Mouse (Mus musculus): ENCODE measurements around the gene Cdk5r1. TPM values are rescaled to one million over a fixed set of nuclear protein-coding genes. Genes with fewer than 3 reads are reported as not detected.
A peak's percentile ranks its signal among the peaks of the same experiment; 100 is the strongest.

The Cdk5r1 gene
- polyA plus RNA-seq, 1 experiment from 2014 or later = 5.2 TPM

DNA sequence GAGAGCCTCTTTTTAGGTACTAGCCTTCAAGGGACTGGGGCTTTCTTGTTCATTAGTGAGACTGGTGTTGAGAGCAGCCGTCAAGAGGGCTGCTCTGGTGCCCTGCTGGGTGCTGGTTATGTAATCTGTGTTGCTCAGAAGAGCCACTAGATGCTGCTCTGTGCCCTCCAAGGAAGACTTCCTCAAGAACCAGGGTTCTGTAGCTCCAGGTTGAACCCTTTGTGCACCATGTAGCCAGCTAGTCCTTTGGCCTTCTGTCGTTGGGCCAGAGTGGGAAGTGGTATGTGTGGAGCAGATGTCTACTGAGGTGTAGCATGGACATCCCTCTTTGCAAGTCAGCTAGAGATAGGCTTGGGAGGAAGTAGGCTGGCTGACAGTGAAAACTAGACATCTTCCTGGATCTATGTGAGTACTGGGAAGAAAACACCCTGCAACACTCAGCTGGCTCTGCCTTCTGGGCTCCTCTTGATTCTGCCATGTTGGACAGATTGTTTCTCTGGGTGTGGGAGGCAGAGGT, 2.6 kb upstream of the Cdk5r1 start:
- Histone ChIP-seq H3K9me3 (replicated peaks) (no peaks in the 10 kb centered on the region), H3K4me1 (peaks cover 31% of the 10 kb centered on the region), H3K27me3 (ENCODE audit: low read depth, poor library complexity, severe bottlenecking) (peaks cover 51% of the 10 kb centered on the region), H3K36me3 (peaks cover 65% of the 10 kb centered on the region), H3K4me3 (no peak overlapping the region), H3K27ac (replicated peaks) (no peak overlapping the region)
- DNase-seq (ENCODE audit: low spot score) = no peak
- 73% methylated on average over 2 of the region's 2 CpGs for WGBS

DNA sequence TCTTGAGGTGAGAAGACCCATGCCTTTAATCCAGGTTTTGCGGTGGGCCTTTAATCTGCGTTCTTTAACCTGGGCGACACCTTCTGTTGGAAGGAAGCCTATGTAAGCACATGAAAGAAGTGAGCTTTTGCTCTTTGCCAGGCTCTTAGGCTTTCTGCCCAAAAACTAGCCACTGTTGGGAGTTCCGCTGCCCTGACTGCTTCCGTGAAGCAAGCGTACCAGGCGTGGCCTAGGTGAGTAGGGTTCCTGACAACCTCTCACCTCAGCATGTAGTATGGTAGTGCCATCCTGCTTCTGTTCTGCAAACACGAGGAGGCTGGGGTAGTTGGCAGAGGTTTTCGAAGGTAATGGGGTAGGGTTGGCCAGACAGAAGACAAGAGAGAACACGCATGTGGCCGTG, 2.0 kb upstream of the Cdk5r1 start:
- WGBS = 94% methylated on average over 11 of the region's 11 CpGs
- H3K4me1 ChIP-seq = peaks cover 37% of the 10 kb centered on the region
- H3K36me3 ChIP-seq = peaks cover 64% of the 10 kb centered on the region
- H3K27me3 ChIP-seq (ENCODE audit: low read depth, poor library complexity, severe bottlenecking) = peaks cover 57% of the 10 kb centered on the region
- no peak overlapping the region for H3K4me3 ChIP-seq
- H3K27ac ChIP-seq (replicated peaks) = no peak overlapping the region
- no peak for DNase-seq (ENCODE audit: low spot score)
- H3K9me3 ChIP-seq (replicated peaks) = no peaks in the 10 kb centered on the region

DNA sequence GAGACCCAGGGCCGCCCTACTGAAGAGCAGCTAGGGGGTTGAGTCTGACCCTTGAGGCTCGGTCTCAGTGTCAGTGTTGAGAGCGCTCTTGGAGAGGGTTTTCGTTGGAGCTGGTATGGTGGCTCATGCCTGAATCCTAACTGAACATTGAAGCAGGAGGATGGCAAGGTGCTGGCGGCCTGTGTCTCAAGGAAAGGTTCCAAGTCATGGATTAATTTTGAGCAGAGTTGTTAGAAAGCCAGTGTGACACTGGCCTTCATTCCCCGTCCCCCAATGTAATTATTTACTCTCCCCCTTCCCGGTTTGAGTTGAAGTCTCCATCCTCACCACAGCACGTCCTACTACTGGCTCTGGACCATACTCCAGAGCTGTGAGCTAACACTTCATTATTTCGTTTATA, 1.3 kb upstream of the Cdk5r1 start:
- Histone ChIP-seq H3K27ac (replicated peaks) (peak overlapping the region; percentile 91; the same call in 1 of the 2 replicates), H3K36me3 (peaks cover 61% of the 10 kb centered on the region), H3K4me3 (no peak overlapping the region), H3K9me3 (replicated peaks) (no peaks in the 10 kb centered on the region), H3K27me3 (ENCODE audit: low read depth, poor library complexity, severe bottlenecking) (peaks cover 60% of the 10 kb centered on the region), H3K4me1 (peaks cover 40% of the 10 kb centered on the region)
- WGBS = 79% methylated on average over 9 of the region's 9 CpGs
- no peak for DNase-seq (ENCODE audit: low spot score)

DNA sequence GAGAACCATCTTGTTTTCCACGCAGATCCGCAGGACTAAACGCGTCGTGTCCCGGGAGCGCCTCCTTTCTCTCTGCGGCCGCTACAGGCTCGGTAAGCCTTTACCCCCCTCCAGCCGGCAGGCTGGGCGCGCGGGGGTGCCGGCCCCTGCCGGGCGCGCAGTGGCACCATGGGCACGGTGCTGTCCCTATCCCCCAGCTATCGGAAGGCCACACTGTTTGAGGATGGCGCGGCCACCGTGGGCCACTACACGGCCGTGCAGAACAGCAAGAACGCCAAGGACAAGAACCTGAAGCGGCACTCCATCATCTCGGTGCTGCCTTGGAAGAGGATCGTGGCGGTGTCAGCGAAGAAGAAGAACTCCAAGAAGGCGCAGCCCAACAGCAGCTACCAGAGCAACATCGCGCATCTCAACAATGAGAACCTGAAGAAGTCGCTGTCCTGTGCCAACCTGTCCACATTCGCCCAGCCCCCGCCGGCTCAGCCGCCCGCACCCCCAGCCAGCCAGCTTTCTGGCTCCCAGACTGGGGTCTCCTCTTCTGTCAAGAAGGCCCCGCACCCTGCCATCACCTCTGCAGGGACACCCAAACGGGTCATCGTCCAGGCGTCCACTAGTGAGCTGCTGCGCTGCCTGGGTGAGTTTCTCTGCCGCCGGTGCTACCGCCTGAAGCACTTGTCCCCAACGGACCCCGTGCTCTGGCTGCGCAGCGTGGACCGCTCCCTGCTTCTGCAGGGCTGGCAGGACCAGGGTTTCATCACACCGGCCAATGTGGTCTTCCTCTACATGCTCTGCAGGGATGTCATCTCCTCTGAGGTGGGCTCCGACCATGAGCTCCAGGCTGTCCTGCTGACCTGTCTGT, 747 bp downstream of the Cdk5r1 start:
- Histone ChIP-seq H3K9me3 (replicated peaks) (no peaks in the 10 kb centered on the region), H3K4me1 (peaks cover 55% of the 10 kb centered on the region), H3K27ac (replicated peaks) (peak overlapping the region; percentile 91), H3K36me3 (peaks cover 47% of the 10 kb centered on the region), H3K27me3 (ENCODE audit: low read depth, poor library complexity, severe bottlenecking) (peaks cover 73% of the 10 kb centered on the region), H3K4me3 (peak overlapping the region; percentile 82)
- peak; percentile 41 for DNase-seq (ENCODE audit: low spot score)
- 14% methylated on average over 55 of the region's 55 CpGs for WGBS

- H3K27me3 ChIP-seq (ENCODE audit: low read depth, poor library complexity, severe bottlenecking) = peaks cover 79% of the 10 kb centered on the region
- H3K4me3 ChIP-seq = peak overlapping the region; percentile 82
- peak overlapping the region; percentile 35 for H3K27ac ChIP-seq (replicated peaks)
- peaks cover 68% of the 10 kb centered on the region for H3K4me1 ChIP-seq
- no peak for DNase-seq (ENCODE audit: low spot score)
- H3K36me3 ChIP-seq = peaks cover 34% of the 10 kb centered on the region
- H3K9me3 ChIP-seq (replicated peaks) = no peaks in the 10 kb centered on the region
- WGBS = 54% methylated on average over 14 of the region's 14 CpGs
Measured at GRCm38 (mm10) chr11:80478694-80479412, 2.0 kb downstream of the Cdk5r1 start.

- Histone ChIP-seq H3K4me1 (peaks cover 73% of the 10 kb centered on the region), H3K9me3 (replicated peaks) (no peaks in the 10 kb centered on the region), H3K27ac (replicated peaks) (peak overlapping the region; percentile 35; the same call in 1 of the 2 replicates), H3K36me3 (peaks cover 29% of the 10 kb centered on the region), H3K4me3 (peak overlapping the region; percentile 82), H3K27me3 (ENCODE audit: low read depth, poor library complexity, severe bottlenecking) (peaks cover 79% of the 10 kb centered on the region)
- no peak for DNase-seq (ENCODE audit: low spot score)
- 76% methylated on average over 5 of the region's 5 CpGs for WGBS
Measured at GRCm38 (mm10) chr11:80479425-80479824, 2.6 kb downstream of the Cdk5r1 start.

- no peak for DNase-seq (ENCODE audit: low spot score)
- 81% methylated on average over 31 of the region's 31 CpGs for WGBS
- Histone ChIP-seq H3K27ac (replicated peaks) (no peak overlapping the region; the same call in 1 of the 2 replicates), H3K27me3 (ENCODE audit: low read depth, poor library complexity, severe bottlenecking) (peaks cover 78% of the 10 kb centered on the region), H3K4me3 (peak overlapping the region; percentile 82), H3K36me3 (peaks cover 27% of the 10 kb centered on the region), H3K4me1 (peaks cover 79% of the 10 kb centered on the region), H3K9me3 (replicated peaks) (no peaks in the 10 kb centered on the region)
Measured at GRCm38 (mm10) chr11:80479906-80480866, 3.4 kb downstream of the Cdk5r1 start.

DNA sequence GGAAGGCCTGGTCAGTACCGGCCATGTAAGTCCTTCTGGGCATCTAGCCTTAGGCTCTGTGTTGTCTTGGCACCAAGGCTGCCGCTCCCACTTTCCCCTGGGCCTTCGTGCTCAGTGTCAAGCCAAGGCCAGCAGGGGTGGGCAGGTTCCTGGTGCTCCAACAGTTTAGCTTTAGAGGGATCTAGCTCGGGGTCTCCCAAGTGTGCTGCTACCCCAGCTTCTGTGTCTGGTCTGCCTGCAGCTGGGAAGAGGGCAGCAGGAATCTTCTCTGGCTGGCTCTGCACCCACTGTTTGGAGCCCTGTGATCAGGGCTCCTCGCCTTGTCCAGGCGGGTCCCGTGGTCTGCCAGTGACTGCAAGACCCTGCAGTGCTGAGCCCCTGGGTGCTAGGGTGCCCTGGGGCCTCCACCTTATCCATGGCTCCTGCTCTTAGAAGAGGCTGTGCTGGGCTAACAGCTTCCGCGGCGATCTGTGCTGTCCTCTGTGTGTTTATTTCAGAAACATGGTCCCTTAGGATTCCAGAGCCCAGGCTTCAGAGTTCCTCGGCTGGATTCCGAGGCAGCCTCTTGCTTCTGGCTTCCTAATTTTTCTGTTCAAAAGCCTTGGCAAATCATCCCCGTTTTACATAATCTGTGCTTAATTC, 4.7 kb downstream of the Cdk5r1 start:
- no peak for DNase-seq (ENCODE audit: low spot score)
- Histone ChIP-seq H3K4me1 (peaks cover 79% of the 10 kb centered on the region), H3K4me3 (peak overlapping the region; percentile 27; the same call in 1 of the 2 replicates), H3K27ac (replicated peaks) (0 out of 2 replicates have a peak overlapping the region, but pooled peaks have one; percentile 42), H3K27me3 (ENCODE audit: low read depth, poor library complexity, severe bottlenecking) (peaks cover 77% of the 10 kb centered on the region), H3K9me3 (replicated peaks) (no peaks in the 10 kb centered on the region), H3K36me3 (peaks cover 27% of the 10 kb centered on the region)
- 71% methylated on average over 13 of the region's 13 CpGs for WGBS

DNA sequence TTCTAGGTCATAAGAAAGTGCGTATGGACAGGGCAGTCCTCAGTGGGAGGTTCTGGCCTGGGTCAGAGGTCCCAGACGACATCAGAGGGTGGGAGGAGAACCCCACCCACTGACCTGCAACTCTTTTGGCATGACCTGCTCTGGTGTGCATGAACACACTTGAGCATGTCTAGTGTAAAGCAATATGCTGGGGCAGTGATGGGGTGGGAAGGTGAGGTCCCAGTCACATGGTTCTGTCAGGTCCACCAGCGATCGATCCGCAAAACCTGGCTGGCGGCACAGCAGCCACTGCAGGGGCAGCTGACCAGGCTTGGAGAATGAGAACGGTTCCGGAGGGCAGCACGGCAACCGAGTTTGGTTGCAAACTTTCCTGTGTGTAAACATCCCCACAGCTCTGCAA, 5.5 kb downstream of the Cdk5r1 start:
- Histone ChIP-seq H3K27me3 (ENCODE audit: low read depth, poor library complexity, severe bottlenecking) (peaks cover 76% of the 10 kb centered on the region), H3K36me3 (peaks cover 27% of the 10 kb centered on the region), H3K27ac (replicated peaks) (no peak overlapping the region), H3K4me1 (peaks cover 75% of the 10 kb centered on the region), H3K9me3 (replicated peaks) (no peaks in the 10 kb centered on the region), H3K4me3 (no peak overlapping the region)
- WGBS = 73% methylated on average over 10 of the region's 10 CpGs
- no peak for DNase-seq (ENCODE audit: low spot score)

DNA sequence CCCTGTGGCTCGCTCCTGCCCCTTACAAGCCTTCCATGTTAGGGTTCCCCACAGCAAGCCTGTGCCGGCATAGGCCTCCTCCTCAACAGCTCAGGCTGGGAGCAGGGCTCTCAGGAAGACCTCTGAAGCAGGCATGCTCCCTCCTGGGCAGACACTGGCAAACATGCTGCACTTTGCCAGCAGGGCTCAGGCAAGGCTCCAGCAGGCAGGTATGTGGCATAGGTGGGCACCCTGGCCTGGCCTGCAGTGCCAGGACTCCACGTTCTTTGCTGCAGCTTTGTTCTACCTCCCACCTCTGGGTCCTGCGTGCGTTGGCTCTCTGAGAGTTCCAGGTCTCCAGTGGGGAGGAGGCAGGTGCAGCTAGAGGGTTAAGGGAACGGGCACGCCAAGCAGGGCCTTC, 6.1 kb downstream of the Cdk5r1 start:
- Histone ChIP-seq H3K9me3 (replicated peaks) (no peaks in the 10 kb centered on the region), H3K4me3 (no peak overlapping the region; the same call in 1 of the 2 replicates), H3K36me3 (peaks cover 23% of the 10 kb centered on the region), H3K27me3 (ENCODE audit: low read depth, poor library complexity, severe bottlenecking) (peaks cover 74% of the 10 kb centered on the region), H3K27ac (replicated peaks) (no peak overlapping the region), H3K4me1 (peaks cover 70% of the 10 kb centered on the region)
- DNase-seq (ENCODE audit: low spot score) = no peak
- WGBS = 84% methylated on average over 7 of the region's 7 CpGs

DNA sequence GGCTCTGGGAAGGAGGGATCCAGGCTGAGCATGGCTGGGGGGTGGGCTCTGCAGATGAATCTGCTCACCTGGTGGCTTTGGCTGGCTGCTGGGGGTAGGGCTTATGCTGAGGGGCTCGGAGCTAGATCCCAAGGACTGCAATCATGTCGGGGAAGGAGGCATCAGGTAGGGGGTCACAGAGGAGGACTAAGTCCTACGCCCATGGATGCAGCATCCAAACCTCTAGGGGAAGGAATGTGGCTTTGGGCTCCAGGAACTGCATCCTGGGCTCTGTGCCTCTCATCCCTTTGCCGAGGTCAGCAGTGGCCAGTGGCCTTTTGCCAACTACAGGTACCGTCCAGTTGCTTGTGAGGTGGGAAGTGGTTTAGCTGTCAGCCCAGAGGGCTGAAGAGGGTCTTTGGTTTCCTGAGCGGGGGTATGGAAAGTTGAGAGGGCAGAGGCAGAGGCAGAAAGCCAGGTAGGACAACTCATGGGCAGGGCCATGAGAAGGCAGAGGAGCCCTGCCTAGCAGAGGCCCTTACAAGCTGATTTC, 6.8 kb downstream of the Cdk5r1 start:
- Histone ChIP-seq H3K27me3 (ENCODE audit: low read depth, poor library complexity, severe bottlenecking) (peaks cover 68% of the 10 kb centered on the region), H3K27ac (replicated peaks) (peak overlapping the region; percentile 47; the same call in 1 of the 2 replicates)
- WGBS = 85% methylated on average over 6 of the region's 6 CpGs

More for the DNA sequence above, 6.8 kb downstream of the Cdk5r1 start:
- Histone ChIP-seq H3K9me3 (replicated peaks) (no peaks in the 10 kb centered on the region), H3K4me1 (peaks cover 67% of the 10 kb centered on the region), H3K4me3 (no peak overlapping the region), H3K36me3 (peaks cover 18% of the 10 kb centered on the region)
- DNase-seq (ENCODE audit: low spot score) = no peak

Data from midbrain, embryonic 10.5 days (tissue).